Mouse (Mus musculus): ENCODE data around the gene Efcab7. TPM values are rescaled to one million over a fixed set of nuclear protein-coding genes. Genes with fewer than 3 reads are reported as not detected.

The Efcab7 gene
- polyA plus RNA-seq, 1 experiment from 2014 or later = 27.0 TPM

DNA sequence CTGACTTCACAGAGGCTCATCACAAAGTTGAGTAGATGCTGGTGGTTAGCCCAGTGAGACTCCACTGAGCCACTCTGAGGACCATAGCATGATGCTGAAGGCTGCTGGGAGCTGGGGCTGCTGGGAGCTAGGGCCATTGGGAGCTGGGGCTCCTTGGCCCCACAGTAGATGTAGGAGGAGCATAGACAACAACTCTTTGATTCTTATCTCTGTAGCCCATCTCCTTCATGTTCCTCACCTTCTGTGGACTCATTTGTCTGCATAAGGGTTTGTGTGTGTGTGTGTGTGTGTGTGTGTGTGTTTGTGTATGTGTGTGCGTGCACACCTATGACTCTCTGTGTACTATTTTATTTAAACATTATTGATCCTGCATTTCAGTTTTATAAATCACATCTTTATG, 118.9 kb downstream of the Efcab7 start:
- Histone ChIP-seq H3K27ac (no peak overlapping the region), H3K36me3 (replicated peaks) (no peaks in the 10 kb centered on the region), H3K27me3 (ENCODE audit: poor library complexity, severe bottlenecking) (no peaks in the 10 kb centered on the region), H3K4me1 (peaks cover 8% of the 10 kb centered on the region), H3K9me3 (no peaks in the 10 kb centered on the region), H3K4me3 (no peak overlapping the region)
- WGBS = 100% methylated on average over 1 of the region's 1 CpGs
- no peak for DNase-seq (ENCODE audit: extremely low spot score, low spot score)

- H3K36me3 ChIP-seq (replicated peaks) = no peaks in the 10 kb centered on the region
- H3K9me3 ChIP-seq = no peaks in the 10 kb centered on the region
- H3K27ac ChIP-seq = no peak overlapping the region
- H3K27me3 ChIP-seq (ENCODE audit: poor library complexity, severe bottlenecking) = no peaks in the 10 kb centered on the region
- no peak for DNase-seq (ENCODE audit: extremely low spot score, low spot score)
- no peak overlapping the region for H3K4me3 ChIP-seq
- peaks cover 8% of the 10 kb centered on the region for H3K4me1 ChIP-seq
- 96% methylated on average over 2 of the region's 2 CpGs for WGBS
These were observed 124.9 kb downstream of the Efcab7 start for GRCm38 (mm10) chr4:99953904-99954303.

GRCm38 (mm10) chr4:99955396-99955795, 126.4 kb downstream of the Efcab7 start:
- WGBS = 85% methylated on average over 10 of the region's 10 CpGs
- peaks cover 8% of the 10 kb centered on the region for H3K4me1 ChIP-seq
- H3K27me3 ChIP-seq (ENCODE audit: poor library complexity, severe bottlenecking) = no peaks in the 10 kb centered on the region
- no peaks in the 10 kb centered on the region for H3K9me3 ChIP-seq
- DNase-seq (ENCODE audit: extremely low spot score, low spot score) = no peak
- no peak overlapping the region for H3K4me3 ChIP-seq
- no peak overlapping the region for H3K27ac ChIP-seq
- H3K36me3 ChIP-seq (replicated peaks) = no peaks in the 10 kb centered on the region

DNA sequence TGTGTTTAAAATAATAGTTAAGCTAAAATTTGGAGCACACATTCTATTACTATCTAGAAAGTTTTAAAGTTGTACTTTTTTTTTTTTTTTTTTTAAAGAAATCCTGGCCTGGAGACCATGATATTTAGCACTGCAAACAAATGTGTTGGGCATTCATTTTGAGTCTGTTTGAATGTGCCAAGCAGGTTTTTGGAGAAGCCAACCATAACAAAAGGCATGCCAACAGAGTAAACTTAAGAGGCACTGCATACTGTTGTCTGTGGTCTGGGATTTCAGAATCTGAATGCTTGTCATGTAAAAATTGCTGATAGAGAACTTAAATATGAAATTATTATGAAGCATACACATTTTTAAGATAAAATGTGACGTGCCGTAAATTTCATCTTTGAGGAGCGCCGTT, 128.2 kb downstream of the Efcab7 start:
- Histone ChIP-seq H3K36me3 (replicated peaks) (no peaks in the 10 kb centered on the region), H3K27me3 (ENCODE audit: poor library complexity, severe bottlenecking) (no peaks in the 10 kb centered on the region), H3K4me1 (peaks cover 8% of the 10 kb centered on the region), H3K9me3 (no peaks in the 10 kb centered on the region), H3K4me3 (no peak overlapping the region), H3K27ac (no peak overlapping the region)
- WGBS = 97% methylated on average over 4 of the region's 4 CpGs
- no peak for DNase-seq (ENCODE audit: extremely low spot score, low spot score)

DNA sequence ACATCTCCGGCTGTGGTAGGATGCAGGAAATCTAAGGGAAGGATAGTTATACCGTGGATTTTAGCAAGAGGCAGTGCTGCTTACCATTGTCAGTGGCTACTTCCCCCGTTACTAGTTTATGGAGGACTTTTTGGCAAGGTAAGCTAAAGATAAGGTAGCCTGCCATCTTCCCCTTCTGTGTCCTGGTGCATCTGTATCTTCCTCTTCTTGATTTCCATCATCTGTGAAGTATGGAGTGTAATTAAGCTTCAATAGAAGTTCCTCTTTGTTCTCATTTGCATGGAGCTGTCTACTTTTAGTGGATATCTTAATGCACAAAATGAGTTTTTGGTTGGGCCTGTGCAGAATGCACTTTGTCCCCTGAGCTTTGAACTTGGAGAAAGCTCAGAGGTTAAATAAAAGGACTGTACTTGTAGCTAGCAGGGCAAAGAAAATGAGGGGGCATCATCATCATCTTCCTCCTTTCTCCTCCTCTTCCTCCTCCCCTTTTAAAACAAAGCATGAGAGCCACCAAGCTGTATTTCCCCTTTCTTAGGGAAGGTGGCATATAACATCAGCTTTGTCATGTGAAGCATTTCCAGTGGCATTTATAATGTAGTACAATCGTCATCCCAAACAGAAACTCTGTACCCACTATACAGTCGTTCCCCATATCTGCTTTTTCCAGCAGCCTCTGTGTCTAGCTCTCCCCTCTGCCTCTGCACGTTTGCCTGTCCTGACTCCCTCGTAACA, 129.3 kb downstream of the Efcab7 start:
- H3K4me3 ChIP-seq = no peak overlapping the region
- H3K36me3 ChIP-seq (replicated peaks) = no peaks in the 10 kb centered on the region
- H3K9me3 ChIP-seq = no peaks in the 10 kb centered on the region
- no peak overlapping the region for H3K27ac ChIP-seq
- 88% methylated on average over 7 of the region's 7 CpGs for WGBS
- peaks cover 8% of the 10 kb centered on the region for H3K4me1 ChIP-seq
- DNase-seq (ENCODE audit: extremely low spot score, low spot score) = no peak
- no peaks in the 10 kb centered on the region for H3K27me3 ChIP-seq (ENCODE audit: poor library complexity, severe bottlenecking)

GRCm38 (mm10) chr4:99959308-99959707, 130.3 kb downstream of the Efcab7 start:
- no peak overlapping the region for H3K4me3 ChIP-seq
- WGBS = 94% methylated on average over 3 of the region's 3 CpGs
- no peaks in the 10 kb centered on the region for H3K9me3 ChIP-seq
- no peak overlapping the region for H3K27ac ChIP-seq
- peaks cover 8% of the 10 kb centered on the region for H3K4me1 ChIP-seq
- no peak for DNase-seq (ENCODE audit: extremely low spot score, low spot score)
- H3K36me3 ChIP-seq (replicated peaks) = peaks cover 10% of the 10 kb centered on the region
- H3K27me3 ChIP-seq (ENCODE audit: poor library complexity, severe bottlenecking) = no peaks in the 10 kb centered on the region

Other genes starting within 250 kb of the Efcab7 start
- 0.07 and 0.11 TPM in 2 replicates for gene Foxd3, start 172.9 kb upstream of the Efcab7 start, polyA plus RNA-seq (2016; fragmentation: Nextera tagmentation; extraction: Ambion mirVana)
- gene Alg6, start 113.5 kb upstream of the Efcab7 start, polyA plus RNA-seq (2016; fragmentation: Nextera tagmentation; extraction: Ambion mirVana) = 20.0 and 20.5 TPM in 2 replicates
- gene Pgm1, start 100.2 kb downstream of the Efcab7 start, polyA plus RNA-seq (2016; fragmentation: Nextera tagmentation; extraction: Ambion mirVana) = 81.5 and 83.5 TPM in 2 replicates
- 58.2 and 60.0 TPM in 2 replicates for gene Itgb3bp, start 100.6 kb downstream of the Efcab7 start, polyA plus RNA-seq (2016; fragmentation: Nextera tagmentation; extraction: Ambion mirVana)

All from forebrain, embryonic 10.5 days (tissue).